Mouse (Mus musculus): Measurements from ENCODE around the gene Krtap1-5. TPM values are rescaled to one million over a fixed set of nuclear protein-coding genes. Genes with fewer than 3 reads are reported as not detected.

Gene Krtap1-5
- total and polyA plus RNA-seq, 3 experiments: not detected

DNA sequence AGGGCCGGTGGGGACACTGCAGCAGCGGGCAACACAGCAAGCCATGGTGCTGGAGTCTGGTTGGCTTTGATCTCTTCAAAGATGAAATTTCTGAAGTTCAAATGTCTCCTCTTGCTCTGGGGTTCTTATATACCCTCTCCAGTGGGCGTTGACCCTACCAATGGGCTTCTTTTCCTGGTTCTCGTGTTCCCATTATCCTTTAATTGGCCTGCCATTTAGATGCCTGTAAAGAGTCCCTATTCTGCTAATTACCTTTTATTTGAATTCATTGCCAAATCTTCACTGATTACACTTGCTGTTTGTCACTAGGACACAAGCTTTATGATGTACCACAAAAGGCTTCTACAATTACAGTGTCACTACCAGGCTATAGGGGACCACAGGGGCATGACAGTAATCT lies 30.1 kb downstream of the Krtap1-5 start, which contains the start of gene Krtap3-3:
Krtap3-3 (minus strand) TSS at position 101 of the 400 bp plus-strand sequence.
- no peak for DNase-seq (ENCODE audit: extremely low read depth)
- Histone ChIP-seq H3K36me3 (replicated peaks in 1 of 2; ENCODE audit: control insufficient read depth in 1 of 2, insufficient read depth in 1 of 2, low read length in 1 of 2) (no peaks in the 10 kb centered on the region), H3K9me3 (replicated peaks; ENCODE audit: low read length) (no peaks in the 10 kb centered on the region), H3K4me2 (ENCODE audit: insufficient read depth, low read depth, poor library complexity, severe bottlenecking) (peak within 1 kb of the TSS; percentile 69), H3K79me2 (replicated peaks; ENCODE audit: control insufficient read depth, extremely low read depth, insufficient read depth, poor library complexity, severe bottlenecking) (no peaks in the 10 kb centered on the region), H3K9ac (ENCODE audit: insufficient read depth, low read depth) (no peak within 1 kb of the TSS), H3K27me3 (replicated peaks) (peaks cover 56% of the 10 kb centered on the region), H3K27ac (ENCODE audit: insufficient read depth, low read depth) (no peak within 1 kb of the TSS), H3K4me3 (replicated peaks in 1 of 3; ENCODE audit: low read depth in 2 of 3, low read length in 2 of 3, poor library complexity in 1 of 3) (no peak within 1 kb of the TSS), H3K4me1 (ENCODE audit: control insufficient read depth in 1 of 2, insufficient read depth in 2 of 2) (no peaks in the 10 kb centered on the region)
- dilution Hi-C loops (cut with MboI; ENCODE audit: extremely low pct_ligation_motif_present, extremely low pct_unique_long_range_greater_than_20kb, low sequenced_read_pairs) (no loop called here), in situ Hi-C loops (cut with MboI; ENCODE audit: low pct_ligation_motif_present, low pct_unique_long_range_greater_than_20kb, low sequenced_read_pairs) (no loop called here)
- TF ChIP-seq ZNF384 (IDR thresholded peaks at IDR 0.05; ENCODE audit: low read depth, low read length) (no peak), SIN3A (IDR thresholded peaks at IDR 0.05; ENCODE audit: low read length) (no peak), KAT2A (IDR thresholded peaks at IDR 0.05; ENCODE audit: insufficient replicate concordance, low read length) (no peak), PAX5 (IDR thresholded peaks at IDR 0.05; ENCODE audit: low read length) (no peak), MXI1 (IDR thresholded peaks at IDR 0.05; ENCODE audit: low read depth, low read length) (no peak), ZMIZ1 (IDR thresholded peaks at IDR 0.05; ENCODE audit: low read depth, low read length) (no peak), CTCF (conservative IDR thresholded peaks at IDR 0.05 in 1 of 2, IDR thresholded peaks at IDR 0.05 in 1 of 2; ENCODE audit: low read depth in 2 of 2, low read length in 2 of 2) (no peak), MEF2A (IDR thresholded peaks at IDR 0.05; ENCODE audit: borderline replicate concordance, low read depth, low read length) (no peak), MAX (IDR thresholded peaks at IDR 0.05; ENCODE audit: low read length) (no peak), NRF1 (IDR thresholded peaks at IDR 0.05; ENCODE audit: low read depth, low read length) (no peak), CHD2 (IDR thresholded peaks at IDR 0.05; ENCODE audit: low read length) (no peak), MAZ (IDR thresholded peaks at IDR 0.05; ENCODE audit: low read depth, low read length) (no peak), EP300 (IDR thresholded peaks at IDR 0.05; ENCODE audit: low read length) (no peak), BHLHE40 (IDR thresholded peaks at IDR 0.05; ENCODE audit: low read depth, low read length) (no peak), POLR2A (IDR thresholded peaks at IDR 0.05; ENCODE audit: low read depth, low read length) (no peak), TBP (conservative IDR thresholded peaks at IDR 0.05; ENCODE audit: low read depth, low read length) (no peak), ZC3H11A (IDR thresholded peaks at IDR 0.05; ENCODE audit: low read depth, low read length) (no peak), RCOR1 (conservative IDR thresholded peaks at IDR 0.05; ENCODE audit: low read depth, low read length) (no peak)

DNA sequence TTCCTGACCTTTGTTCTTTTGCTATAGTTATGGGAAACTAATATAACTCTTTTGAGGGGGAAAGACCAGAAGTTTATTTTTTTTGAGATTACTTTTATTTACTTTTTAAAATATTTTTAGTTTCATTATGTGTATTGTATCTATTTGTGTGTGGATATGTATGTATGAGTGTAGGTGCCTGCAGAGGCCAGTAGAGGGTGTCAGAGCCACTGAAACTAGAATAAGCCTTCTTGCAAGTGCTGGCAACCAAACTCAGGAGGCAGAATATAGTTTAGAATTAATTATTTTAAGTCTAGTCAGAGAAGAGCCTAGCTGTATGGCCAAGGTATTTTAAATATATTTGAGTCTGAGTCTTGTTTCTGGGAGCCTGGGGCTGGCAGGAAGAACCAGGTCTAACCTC lies 32.9 kb downstream of the Krtap1-5 start:
- dilution Hi-C loops (cut with MboI; ENCODE audit: extremely low pct_ligation_motif_present, extremely low pct_unique_long_range_greater_than_20kb, low sequenced_read_pairs): no loop called here
- Histone ChIP-seq H3K27ac (ENCODE audit: insufficient read depth, low read depth) (no peak overlapping the region), H3K79me2 (replicated peaks; ENCODE audit: control insufficient read depth, extremely low read depth, insufficient read depth, poor library complexity, severe bottlenecking) (no peaks in the 10 kb centered on the region), H3K4me2 (ENCODE audit: insufficient read depth, low read depth, poor library complexity, severe bottlenecking) (no peak overlapping the region), H3K27me3 (replicated peaks) (peaks cover 57% of the 10 kb centered on the region), H3K4me1 (ENCODE audit: control insufficient read depth in 1 of 2, insufficient read depth in 2 of 2) (no peaks in the 10 kb centered on the region), H3K4me3 (replicated peaks in 1 of 3; ENCODE audit: low read depth in 2 of 3, low read length in 2 of 3, poor library complexity in 1 of 3) (no peak overlapping the region), H3K9me3 (replicated peaks; ENCODE audit: low read length) (no peaks in the 10 kb centered on the region), H3K36me3 (replicated peaks in 1 of 2; ENCODE audit: control insufficient read depth in 1 of 2, insufficient read depth in 1 of 2, low read length in 1 of 2) (no peaks in the 10 kb centered on the region), H3K9ac (ENCODE audit: insufficient read depth, low read depth) (no peak overlapping the region)
- peak; percentile 12 for DNase-seq (ENCODE audit: extremely low read depth)
- TF ChIP-seq CTCF (conservative IDR thresholded peaks at IDR 0.05 in 1 of 2, IDR thresholded peaks at IDR 0.05 in 1 of 2; ENCODE audit: low read depth in 2 of 2, low read length in 2 of 2) (peak in 1 of 2 experiments; percentile 74; a peak in 2 of 4 replicates), SMC3 (IDR thresholded peaks at IDR 0.05; ENCODE audit: low read depth, low read length) (peak; percentile 67), ZC3H11A (IDR thresholded peaks at IDR 0.05; ENCODE audit: low read depth, low read length) (0 out of 2 replicates have a peak, but pooled peaks have one; percentile 2), JUND (conservative IDR thresholded peaks at IDR 0.05; ENCODE audit: low read depth, low read length) (no peak), RAD21 (IDR thresholded peaks at IDR 0.05; ENCODE audit: low read depth, low read length) (peak; percentile 78)
- in situ Hi-C loops (cut with MboI; ENCODE audit: low pct_ligation_motif_present, low pct_unique_long_range_greater_than_20kb, low sequenced_read_pairs): no loop called here
